Mouse (Mus musculus): ENCODE results near the gene Pkn1.

- TF ChIP-seq CTCF (IDR thresholded peaks at IDR 0.05; ENCODE audit: extremely low read depth, insufficient read depth, low read length) (no peak), POLR2A (IDR thresholded peaks at IDR 0.05; ENCODE audit: extremely low read depth, insufficient read depth, low read length) (0 out of 2 replicates have a peak, but pooled peaks have one; percentile 11)
Measured at GRCm38 (mm10) chr8:83747661-83748346, 48.8 kb upstream of the Pkn1 start.

All from cortical plate, adult 2 months (tissue).